Mouse (Mus musculus): ENCODE measurements at regions not wholly inside any gene's neighbourhood (a gene's known extent, or its start where the extent isn't known, plus 50 kb on each side); places are given as distances from the start of the nearest gene placed in this dataset.

DNA sequence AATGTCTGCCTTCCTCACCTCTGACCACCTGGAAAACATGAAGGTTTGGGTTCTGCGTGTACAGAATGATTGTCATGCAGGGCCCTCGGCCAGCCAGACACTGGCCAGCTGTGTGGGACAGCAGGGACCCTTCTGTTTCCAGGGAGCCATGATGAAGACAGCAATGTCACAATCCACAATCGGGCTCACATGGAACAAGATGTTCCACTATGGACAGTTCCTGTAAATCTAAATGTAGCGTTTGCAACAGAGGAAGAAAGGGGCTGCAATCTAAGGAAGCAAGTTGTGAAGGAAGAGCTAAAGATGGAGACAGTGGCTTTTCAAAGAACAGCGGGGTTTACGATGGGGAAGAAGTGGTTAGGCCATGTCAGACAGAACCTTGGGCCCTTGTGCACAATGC is 97.3 kb downstream of the Irs2 start:
- ATAC-seq (ENCODE audit: low read depth) (no peak), DNase-seq (ENCODE audit: low spot score) (no peak)
- no peak overlapping the region for H3K9ac ChIP-seq (ENCODE audit: low read depth, low read length)
- WGBS, result 84% methylated on average over 6 of the region's 6 CpGs
- no peak overlapping the region for H3K27ac ChIP-seq (replicated peaks; ENCODE audit: low read depth, low read length)
- no peaks in the 10 kb centered on the region for H3K4me1 ChIP-seq (ENCODE audit: control insufficient read depth, insufficient read depth, low read length)
- no peak overlapping the region for H3K4me2 ChIP-seq (ENCODE audit: low read depth, low read length)
- no peaks in the 10 kb centered on the region for H3K36me3 ChIP-seq (ENCODE audit: control insufficient read depth, insufficient read depth, low read length)
- H3K9me3 ChIP-seq (ENCODE audit: control insufficient read depth, low read length), result no peaks in the 10 kb centered on the region
- no peaks in the 10 kb centered on the region for H3K27me3 ChIP-seq (replicated peaks; ENCODE audit: control insufficient read depth, insufficient read depth, low read length)
- H3K4me3 ChIP-seq (ENCODE audit: low read depth, low read length), result no peak overlapping the region

DNA sequence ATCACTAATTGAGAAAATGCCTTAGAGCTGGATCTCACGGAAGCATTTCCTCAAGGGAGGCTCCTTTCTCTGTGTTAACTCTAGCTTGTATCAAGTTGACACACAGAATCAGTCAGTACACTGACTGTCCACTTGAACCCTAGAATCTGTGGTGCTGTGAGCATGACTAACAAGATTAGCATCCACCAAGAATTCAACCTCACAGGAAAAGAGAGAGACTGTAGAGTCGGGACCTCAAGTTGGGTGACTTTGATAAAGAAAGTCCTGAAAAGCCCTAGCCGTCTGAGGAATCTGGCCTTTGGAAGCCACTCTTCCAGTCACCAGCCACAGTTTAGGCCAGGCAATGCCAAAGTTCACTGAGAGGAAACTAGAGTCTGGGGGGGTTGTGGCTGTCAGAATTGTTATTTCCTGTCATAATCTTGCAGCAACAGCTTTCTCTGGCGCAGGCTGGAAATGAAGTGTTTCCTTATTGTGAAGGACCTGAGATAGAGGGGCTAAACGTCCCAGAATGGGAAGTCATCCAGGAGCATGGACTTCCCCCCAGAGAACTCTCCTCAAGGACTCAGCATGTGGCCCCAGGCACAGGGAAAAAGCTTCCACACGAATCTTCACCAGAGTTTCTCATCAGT is 97.9 kb downstream of the Irs2 start:
- H3K9ac ChIP-seq (ENCODE audit: low read depth, low read length), result no peak overlapping the region
- DNase-seq (ENCODE audit: low spot score) (no peak), ATAC-seq (ENCODE audit: low read depth) (no peak)
- no peak overlapping the region for H3K4me3 ChIP-seq (ENCODE audit: low read depth, low read length)
- no peaks in the 10 kb centered on the region for H3K27me3 ChIP-seq (replicated peaks; ENCODE audit: control insufficient read depth, insufficient read depth, low read length)
- H3K9me3 ChIP-seq (ENCODE audit: control insufficient read depth, low read length), result no peaks in the 10 kb centered on the region
- no peak overlapping the region for H3K4me2 ChIP-seq (ENCODE audit: low read depth, low read length)
- H3K27ac ChIP-seq (replicated peaks; ENCODE audit: low read depth, low read length), result no peak overlapping the region
- H3K36me3 ChIP-seq (ENCODE audit: control insufficient read depth, insufficient read depth, low read length), result no peaks in the 10 kb centered on the region
- H3K4me1 ChIP-seq (ENCODE audit: control insufficient read depth, insufficient read depth, low read length), result no peaks in the 10 kb centered on the region
- WGBS, result 37% methylated on average over 6 of the region's 6 CpGs

DNA sequence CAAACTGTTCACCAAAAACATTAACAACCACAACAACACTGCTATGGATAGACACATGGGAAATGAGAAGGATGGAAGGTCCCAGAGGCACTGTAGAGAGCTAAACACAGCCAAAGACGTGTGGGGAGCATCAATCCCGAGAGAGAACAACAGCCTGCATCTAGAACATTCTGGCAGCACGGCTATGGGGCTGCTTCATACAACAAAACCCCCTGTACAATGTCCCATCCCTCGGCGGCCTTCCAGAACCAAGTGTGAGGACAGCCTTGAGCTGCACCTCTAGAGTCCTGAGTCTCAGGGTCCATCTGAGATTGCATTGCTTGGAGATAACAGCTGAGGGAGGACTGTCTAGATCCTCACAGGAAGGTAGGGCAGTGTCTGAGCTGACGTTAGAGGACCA is 99.1 kb downstream of the Irs2 start:
- no peak overlapping the region for H3K9ac ChIP-seq (ENCODE audit: low read depth, low read length)
- WGBS, result 93% methylated on average over 6 of the region's 6 CpGs
- no peak overlapping the region for H3K27ac ChIP-seq (replicated peaks; ENCODE audit: low read depth, low read length)
- H3K4me3 ChIP-seq (ENCODE audit: low read depth, low read length), result no peak overlapping the region
- ATAC-seq (ENCODE audit: low read depth), result no peak
- no peaks in the 10 kb centered on the region for H3K4me1 ChIP-seq (ENCODE audit: control insufficient read depth, insufficient read depth, low read length)
- H3K27me3 ChIP-seq (replicated peaks; ENCODE audit: control insufficient read depth, insufficient read depth, low read length), result no peaks in the 10 kb centered on the region
- H3K36me3 ChIP-seq (ENCODE audit: control insufficient read depth, insufficient read depth, low read length), result no peaks in the 10 kb centered on the region
- no peaks in the 10 kb centered on the region for H3K9me3 ChIP-seq (ENCODE audit: control insufficient read depth, low read length)
- H3K4me2 ChIP-seq (ENCODE audit: low read depth, low read length), result no peak overlapping the region
- DNase-seq (ENCODE audit: low spot score), result no peak

DNA sequence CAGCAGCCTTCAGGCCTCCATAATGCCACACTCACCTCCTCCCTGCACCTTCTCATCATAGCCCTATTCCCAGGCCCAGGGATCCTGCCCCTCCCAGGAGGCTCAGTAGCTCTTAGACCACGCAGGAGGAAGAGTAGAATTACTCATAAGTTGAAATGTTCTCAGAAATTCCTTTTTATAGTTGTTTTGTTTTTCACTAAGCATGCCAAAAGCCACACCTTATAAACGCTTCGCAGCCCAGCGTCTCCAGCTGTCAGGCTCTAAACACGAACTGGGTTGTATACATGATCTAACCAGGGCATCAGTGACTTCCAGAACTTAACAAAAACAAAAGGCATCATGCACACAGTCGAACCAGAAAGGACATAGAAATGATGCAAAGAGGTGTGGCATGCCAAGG is 101.9 kb downstream of the Irs2 start:
- H3K27ac ChIP-seq (replicated peaks; ENCODE audit: low read depth, low read length), result no peak overlapping the region

DNA sequence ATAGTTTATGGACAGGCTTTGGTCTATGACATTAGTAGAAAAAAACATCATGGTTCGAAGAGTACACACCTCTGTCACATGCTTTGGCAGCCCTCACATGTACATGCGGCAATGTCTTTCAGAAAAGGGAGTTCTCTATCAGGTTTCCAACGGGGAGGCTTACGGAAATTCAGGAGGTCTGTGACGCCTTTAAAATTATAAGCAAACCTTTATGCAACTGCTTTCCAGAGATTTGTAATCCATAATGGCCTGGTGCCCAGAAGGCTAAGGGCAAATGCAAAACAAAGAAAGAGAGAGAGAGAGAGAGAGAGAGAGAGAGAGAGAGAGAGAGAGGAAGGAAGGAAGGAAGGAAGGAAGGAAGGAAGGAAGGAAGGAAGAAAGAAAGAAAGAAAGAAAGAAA is 102.5 kb downstream of the Irs2 start:
- DNase-seq (ENCODE audit: low spot score) (no peak), ATAC-seq (ENCODE audit: low read depth) (no peak)
- no peaks in the 10 kb centered on the region for H3K9me3 ChIP-seq (ENCODE audit: control insufficient read depth, low read length)
- H3K9ac ChIP-seq (ENCODE audit: low read depth, low read length), result no peak overlapping the region
- H3K4me2 ChIP-seq (ENCODE audit: low read depth, low read length), result no peak overlapping the region
- H3K27ac ChIP-seq (replicated peaks; ENCODE audit: low read depth, low read length), result no peak overlapping the region
- no peak overlapping the region for H3K4me3 ChIP-seq (ENCODE audit: low read depth, low read length)
- no peaks in the 10 kb centered on the region for H3K27me3 ChIP-seq (replicated peaks; ENCODE audit: control insufficient read depth, insufficient read depth, low read length)
- H3K4me1 ChIP-seq (ENCODE audit: control insufficient read depth, insufficient read depth, low read length), result no peaks in the 10 kb centered on the region
- H3K36me3 ChIP-seq (ENCODE audit: control insufficient read depth, insufficient read depth, low read length), result no peaks in the 10 kb centered on the region
- 70% methylated on average over 5 of the region's 5 CpGs for WGBS

More for the DNA sequence above, 101.9 kb downstream of the Irs2 start:
- Histone ChIP-seq H3K4me2 (ENCODE audit: low read depth, low read length) (no peak overlapping the region), H3K4me3 (ENCODE audit: low read depth, low read length) (no peak overlapping the region), H3K9ac (ENCODE audit: low read depth, low read length) (no peak overlapping the region), H3K4me1 (ENCODE audit: control insufficient read depth, insufficient read depth, low read length) (no peaks in the 10 kb centered on the region), H3K27me3 (replicated peaks; ENCODE audit: control insufficient read depth, insufficient read depth, low read length) (no peaks in the 10 kb centered on the region), H3K9me3 (ENCODE audit: control insufficient read depth, low read length) (no peaks in the 10 kb centered on the region), H3K36me3 (ENCODE audit: control insufficient read depth, insufficient read depth, low read length) (no peaks in the 10 kb centered on the region)
- ATAC-seq (ENCODE audit: low read depth) (0 out of 2 replicates have a peak, but pooled peaks have one; percentile 30), DNase-seq (ENCODE audit: low spot score) (no peak)
- WGBS, result 58% methylated on average over 6 of the region's 6 CpGs

DNA sequence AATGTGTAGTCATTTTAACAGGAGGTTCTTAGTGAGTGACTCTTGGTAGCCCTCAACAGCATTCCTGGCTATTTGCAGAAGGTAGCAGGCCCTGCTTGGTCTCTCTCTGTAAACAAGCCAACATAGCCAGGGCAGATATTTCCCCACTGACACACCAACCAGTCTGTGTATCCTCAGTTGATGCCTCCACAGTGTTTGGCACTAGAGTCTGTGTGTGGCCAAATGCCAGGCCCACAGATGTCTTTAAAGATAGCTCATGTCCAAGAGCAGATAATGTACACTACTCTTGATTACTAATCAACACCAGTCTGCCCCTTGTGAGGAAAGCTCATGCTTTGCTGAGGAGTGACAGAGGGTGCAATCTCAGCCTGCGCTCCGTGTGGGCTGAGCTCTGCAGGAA is 104.3 kb downstream of the Irs2 start:
- ATAC-seq (ENCODE audit: low read depth) (no peak), DNase-seq (ENCODE audit: low spot score) (no peak)
- Histone ChIP-seq H3K9me3 (ENCODE audit: control insufficient read depth, low read length) (no peaks in the 10 kb centered on the region), H3K27me3 (replicated peaks; ENCODE audit: control insufficient read depth, insufficient read depth, low read length) (no peaks in the 10 kb centered on the region), H3K4me1 (ENCODE audit: control insufficient read depth, insufficient read depth, low read length) (peaks cover 13% of the 10 kb centered on the region; the same call in 1 of the 2 replicates), H3K27ac (replicated peaks; ENCODE audit: low read depth, low read length) (no peak overlapping the region), H3K36me3 (ENCODE audit: control insufficient read depth, insufficient read depth, low read length) (no peaks in the 10 kb centered on the region), H3K9ac (ENCODE audit: low read depth, low read length) (no peak overlapping the region), H3K4me2 (ENCODE audit: low read depth, low read length) (no peak overlapping the region), H3K4me3 (ENCODE audit: low read depth, low read length) (no peak overlapping the region)
- WGBS, result 67% methylated on average over 2 of the region's 2 CpGs

DNA sequence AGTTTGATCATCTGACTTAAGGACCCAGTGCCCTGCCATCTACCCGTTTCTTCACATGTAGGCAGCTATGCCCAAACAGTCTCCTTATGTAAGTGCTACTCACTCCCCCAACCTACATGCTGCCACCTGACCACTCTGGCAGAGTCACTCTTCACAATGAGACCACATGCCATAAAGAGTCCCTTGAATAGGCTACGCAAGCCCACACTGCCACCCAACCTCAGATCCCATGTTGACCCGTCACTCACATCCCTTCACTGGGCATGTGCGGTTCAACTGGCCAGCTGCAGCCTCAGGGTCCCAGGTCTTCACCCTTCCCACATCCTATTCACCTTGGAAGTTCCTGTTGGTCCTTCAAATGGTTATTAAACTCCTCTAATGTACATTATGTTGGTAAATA is 106.3 kb downstream of the Irs2 start:
- Histone ChIP-seq H3K4me2 (ENCODE audit: low read depth, low read length) (no peak overlapping the region), H3K36me3 (ENCODE audit: control insufficient read depth, insufficient read depth, low read length) (no peaks in the 10 kb centered on the region), H3K9me3 (ENCODE audit: control insufficient read depth, low read length) (no peaks in the 10 kb centered on the region), H3K27me3 (replicated peaks; ENCODE audit: control insufficient read depth, insufficient read depth, low read length) (no peaks in the 10 kb centered on the region), H3K4me1 (ENCODE audit: control insufficient read depth, insufficient read depth, low read length) (peaks cover 14% of the 10 kb centered on the region; the same call in 1 of the 2 replicates), H3K9ac (ENCODE audit: low read depth, low read length) (no peak overlapping the region), H3K4me3 (ENCODE audit: low read depth, low read length) (no peak overlapping the region), H3K27ac (replicated peaks; ENCODE audit: low read depth, low read length) (no peak overlapping the region)
- ATAC-seq (ENCODE audit: low read depth) (no peak), DNase-seq (ENCODE audit: low spot score) (no peak)
- WGBS, result 97% methylated on average over 4 of the region's 4 CpGs

DNA sequence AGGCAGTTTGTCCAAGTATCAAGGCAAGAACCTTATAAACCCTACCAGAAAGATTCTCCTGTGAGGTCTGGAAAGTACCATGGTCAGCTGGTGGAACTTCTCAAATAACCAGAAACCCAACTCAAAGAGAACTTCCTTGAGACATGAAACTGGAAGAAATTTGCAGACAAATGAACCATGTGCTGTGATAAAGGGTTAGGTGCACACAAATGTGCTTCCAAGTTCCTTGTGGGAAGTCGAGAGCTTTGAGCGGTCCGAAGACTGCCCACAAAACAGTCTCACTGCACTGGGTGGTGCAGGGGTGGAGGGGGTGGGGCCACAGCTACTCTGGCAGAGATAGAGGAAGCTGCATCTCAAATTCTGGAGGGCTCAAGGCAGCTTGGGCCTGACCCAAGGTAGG is 107.2 kb downstream of the Irs2 start:
- ATAC-seq (ENCODE audit: low read depth), result no peak
- no peaks in the 10 kb centered on the region for H3K36me3 ChIP-seq (ENCODE audit: control insufficient read depth, insufficient read depth, low read length)
- H3K9me3 ChIP-seq (ENCODE audit: control insufficient read depth, low read length), result no peaks in the 10 kb centered on the region
- 67% methylated on average over 3 of the region's 3 CpGs for WGBS
- H3K9ac ChIP-seq (ENCODE audit: low read depth, low read length), result no peak overlapping the region
- no peak for DNase-seq (ENCODE audit: low spot score)
- H3K4me1 ChIP-seq (ENCODE audit: control insufficient read depth, insufficient read depth, low read length), result peaks cover 14% of the 10 kb centered on the region; the same call in 1 of the 2 replicates
- no peaks in the 10 kb centered on the region for H3K27me3 ChIP-seq (replicated peaks; ENCODE audit: control insufficient read depth, insufficient read depth, low read length)
- no peak overlapping the region for H3K4me2 ChIP-seq (ENCODE audit: low read depth, low read length)
- H3K27ac ChIP-seq (replicated peaks; ENCODE audit: low read depth, low read length), result no peak overlapping the region
- H3K4me3 ChIP-seq (ENCODE audit: low read depth, low read length), result no peak overlapping the region

DNA sequence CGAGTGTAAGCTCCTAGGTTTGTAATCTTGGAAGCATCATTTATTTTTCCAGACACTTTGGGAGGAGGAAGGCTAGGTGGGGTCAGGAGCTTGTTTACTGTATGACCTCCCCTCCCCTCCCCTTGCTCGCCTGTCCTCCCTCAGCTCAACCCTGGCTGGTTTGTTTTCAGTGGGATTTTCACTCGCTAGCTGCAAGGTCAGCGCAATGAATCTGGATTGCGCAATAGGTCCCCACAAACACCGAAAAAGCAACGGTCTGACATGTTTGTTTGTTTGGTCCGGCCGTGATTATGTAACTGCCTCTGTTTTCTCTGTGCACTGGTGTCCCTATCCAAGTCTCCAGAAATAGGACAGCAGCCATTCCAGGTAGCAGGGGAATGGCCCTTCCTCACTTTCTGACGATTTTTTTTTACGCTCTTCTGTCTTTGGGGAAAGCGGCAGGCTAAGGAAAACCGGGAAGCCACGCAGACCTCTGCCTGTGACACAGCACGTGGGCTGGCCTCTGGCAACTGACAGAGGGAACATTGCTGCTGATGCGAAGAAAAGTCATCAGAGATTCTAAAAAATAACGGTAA is 108.6 kb downstream of the Irs2 start:
- H3K27ac ChIP-seq (replicated peaks; ENCODE audit: low read depth, low read length), result no peak overlapping the region; the same call in 1 of the 2 replicates
- H3K9ac ChIP-seq (ENCODE audit: low read depth, low read length), result peak overlapping the region; percentile 46
- DNase-seq (ENCODE audit: low spot score), result no peak

More for the DNA sequence above, 108.6 kb downstream of the Irs2 start:
- H3K4me1 ChIP-seq (ENCODE audit: control insufficient read depth, insufficient read depth, low read length), result peaks cover 14% of the 10 kb centered on the region; the same call in 1 of the 2 replicates
- H3K9me3 ChIP-seq (ENCODE audit: control insufficient read depth, low read length), result no peaks in the 10 kb centered on the region
- WGBS, result 7% methylated on average over 17 of the region's 17 CpGs
- H3K36me3 ChIP-seq (ENCODE audit: control insufficient read depth, insufficient read depth, low read length), result no peaks in the 10 kb centered on the region
- H3K4me2 ChIP-seq (ENCODE audit: low read depth, low read length), result peak overlapping the region; percentile 52
- H3K4me3 ChIP-seq (ENCODE audit: low read depth, low read length), result peak overlapping the region; percentile 13
- H3K27me3 ChIP-seq (replicated peaks; ENCODE audit: control insufficient read depth, insufficient read depth, low read length), result no peaks in the 10 kb centered on the region
- no peak for ATAC-seq (ENCODE audit: low read depth)
